8 mouse cellular contexts compared by ENCODE assay signal in the genomic region with DNA sequence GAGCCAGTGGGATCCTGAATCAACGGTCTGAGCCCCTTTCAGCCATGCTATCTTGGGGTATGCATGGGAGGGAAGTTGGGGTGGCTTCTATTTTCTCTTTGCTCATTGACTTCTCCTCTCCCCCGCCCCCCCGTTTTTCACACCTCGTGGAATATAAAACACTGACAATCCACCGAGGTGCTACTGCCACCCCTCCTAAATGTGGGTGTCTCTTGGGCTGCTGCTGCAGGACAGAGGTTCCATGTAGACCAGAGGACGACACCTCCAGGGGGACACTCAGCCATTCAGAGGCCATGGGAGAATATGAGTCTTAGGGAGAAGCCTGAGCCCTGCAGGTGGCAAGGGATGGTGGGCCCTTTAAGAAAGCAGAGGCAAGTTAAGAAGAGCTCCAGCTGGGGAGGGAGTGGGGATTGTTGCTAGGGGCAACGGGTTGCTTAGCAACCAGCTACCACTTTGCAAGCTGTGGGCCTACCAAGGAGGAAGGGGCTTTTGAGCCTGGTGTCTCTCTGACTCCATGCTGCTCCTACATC. TPM values are rescaled to one million over a fixed set of nuclear protein-coding genes. Genes with fewer than 3 reads are reported as not detected.
DNase-seq lines count a peak whose midpoint lies in the region; ATAC-seq lines count a peak whose summit lies in the region.

No protein-coding gene starts in this region.

- H3K4me1 ChIP-seq in embryonic facial prominence, embryonic 14.5 days (ENCODE audit: control insufficient read depth, insufficient read depth, low read length): no peaks in the 10 kb centered on the region
- H3K4me1 ChIP-seq in midbrain, embryonic 16.5 days (ENCODE audit: control insufficient read depth, insufficient read depth, low read length): peaks cover 54% of the 10 kb centered on the region

- peak; percentile 48; the same call in 1 of the 2 replicates for ATAC-seq in embryonic facial prominence, embryonic 14.5 days (ENCODE audit: low read depth)
- ATAC-seq in midbrain, embryonic 16.5 days: peak; percentile 75

- no peak overlapping the region for H3K27ac ChIP-seq in embryonic facial prominence, embryonic 14.5 days (replicated peaks; ENCODE audit: low read depth, low read length)
- peak overlapping the region; percentile 86 for H3K27ac ChIP-seq in midbrain, embryonic 16.5 days (ENCODE audit: low read length)

- H3K9me3 ChIP-seq in embryonic facial prominence, embryonic 14.5 days (ENCODE audit: control insufficient read depth, low read length): no peaks in the 10 kb centered on the region
- H3K9me3 ChIP-seq in midbrain, embryonic 16.5 days (replicated peaks; ENCODE audit: control insufficient read depth, low read length, poor library complexity, severe bottlenecking): no peaks in the 10 kb centered on the region

- DNase-seq in R1 (ENCODE audit: low read depth, low spot score): peak; percentile 88
- peak; percentile 66 for DNase-seq in embryonic facial prominence, embryonic 14.5 days (ENCODE audit: low spot score)
- peak; percentile 74 to 76 for DNase-seq in layer of hippocampus, adult 8-10 months (ENCODE audit: low spot score in 2 of 2)
- DNase-seq in heart, adult 8-10 months (ENCODE audit: low spot score): no peak
- no peak for DNase-seq in gastrocnemius, postnatal 10 days
- no peak for DNase-seq in cerebellum, postnatal 25 days
- DNase-seq in ovary, postnatal 36 days (ENCODE audit: low spot score): no peak

- no peak overlapping the region for H3K9ac ChIP-seq in embryonic facial prominence, embryonic 14.5 days (ENCODE audit: low read depth, low read length)
- H3K9ac ChIP-seq in midbrain, embryonic 16.5 days (ENCODE audit: low read depth, low read length): peak overlapping the region; percentile 45

- no peak overlapping the region for H3K4me3 ChIP-seq in embryonic facial prominence, embryonic 14.5 days (ENCODE audit: low read depth, low read length)
- 0 out of 2 replicates have a peak overlapping the region, but pooled peaks have one; percentile 0 for H3K4me3 ChIP-seq in midbrain, embryonic 16.5 days (ENCODE audit: low read depth, low read length)

- H3K4me2 ChIP-seq in embryonic facial prominence, embryonic 14.5 days (ENCODE audit: low read depth, low read length): no peak overlapping the region
- H3K4me2 ChIP-seq in midbrain, embryonic 16.5 days (ENCODE audit: low read length): peak overlapping the region; percentile 42

- peaks cover 5% of the 10 kb centered on the region for H3K27me3 ChIP-seq in embryonic facial prominence, embryonic 14.5 days (replicated peaks; ENCODE audit: control insufficient read depth, insufficient read depth, low read length)
- H3K27me3 ChIP-seq in midbrain, embryonic 16.5 days (ENCODE audit: control insufficient read depth, insufficient read depth, low read depth, low read length): no peaks in the 10 kb centered on the region

- no peaks in the 10 kb centered on the region for H3K36me3 ChIP-seq in embryonic facial prominence, embryonic 14.5 days (ENCODE audit: control insufficient read depth, insufficient read depth, low read length)
- peaks cover 7% of the 10 kb centered on the region; the same call in 1 of the 2 replicates for H3K36me3 ChIP-seq in midbrain, embryonic 16.5 days (ENCODE audit: control insufficient read depth, insufficient read depth, low read length)

- 38% methylated on average over 7 of the region's 7 CpGs for WGBS in embryonic facial prominence, embryonic 14.5 days
- WGBS in midbrain, embryonic 16.5 days: 20% methylated on average over 7 of the region's 7 CpGs

RNA-seq across cellular contexts. Expression of gene Fcho1, which starts 5.5 kb away (rescaled TPM):
- polyA plus RNA-seq in embryonic facial prominence, embryonic 14.5 days (2014; fragmentation: Nextera tagmentation; extraction: Ambion mirVana): 2.6 and 2.7 TPM in 2 replicates
- 100 to 1,000 TPM in 3 of 4 experiments, 10 to 100 TPM in 1; 92.1 to 120 (median 112) TPM for total RNA-seq in layer of hippocampus, adult 8-10 months (2022)
- 88.4 and 107 TPM in 2 replicates for polyA plus RNA-seq in midbrain, embryonic 16.5 days (2015; fragmentation: Nextera tagmentation; extraction: Ambion mirVana)
- total RNA-seq in heart, adult 8-10 months (2022): 1 to 10 TPM in 1 of 4 experiments, under 1 TPM in 3; 0.14 to 1.5 (median 0.68) TPM
- total RNA-seq in gastrocnemius, postnatal 10 days (2021): 1 to 10 TPM in 1 of 2 experiments, under 1 TPM in 1; 0.26 to 1.2 TPM

RNA-seq across cellular contexts. Expression of gene B3gnt3, which starts 18.4 kb away (rescaled TPM):
- 0.84 and 0.87 TPM in 2 replicates for polyA plus RNA-seq in embryonic facial prominence, embryonic 14.5 days (2014; fragmentation: Nextera tagmentation; extraction: Ambion mirVana)
- under 1 TPM; 0.47 to 0.93 (median 0.56) TPM for total RNA-seq in layer of hippocampus, adult 8-10 months (2022)
- polyA plus RNA-seq in midbrain, embryonic 16.5 days (2015; fragmentation: Nextera tagmentation; extraction: Ambion mirVana): 0.20 and 0.50 TPM in 2 replicates
- 1 to 10 TPM; 4.0 to 6.9 (median 5.3) TPM for total RNA-seq in heart, adult 8-10 months (2022)
- total RNA-seq in gastrocnemius, postnatal 10 days (2021): 1 to 10 TPM; 4.7 to 5.2 TPM

RNA-seq across cellular contexts. Expression of gene Insl3, which starts 31.0 kb away (rescaled TPM):
- polyA plus RNA-seq in embryonic facial prominence, embryonic 14.5 days (2014; fragmentation: Nextera tagmentation; extraction: Ambion mirVana): 1.0 TPM in 1 of 2 replicates, not detected in the other
- total RNA-seq in layer of hippocampus, adult 8-10 months (2022): 1 to 10 TPM; 2.1 to 6.9 (median 2.6) TPM
- polyA plus RNA-seq in midbrain, embryonic 16.5 days (2015; fragmentation: Nextera tagmentation; extraction: Ambion mirVana): 1.4 TPM in 1 of 2 replicates, not detected in the other
- total RNA-seq in heart, adult 8-10 months (2022): 1 to 10 TPM; 2.2 to 4.6 (median 2.5) TPM
- 1 to 10 TPM; 3.1 to 3.7 TPM for total RNA-seq in gastrocnemius, postnatal 10 days (2021)

RNA-seq across cellular contexts. Expression of gene Jak3, which starts 43.9 kb away (rescaled TPM):
- polyA plus RNA-seq in embryonic facial prominence, embryonic 14.5 days (2014; fragmentation: Nextera tagmentation; extraction: Ambion mirVana): 4.8 and 5.2 TPM in 2 replicates
- total RNA-seq in layer of hippocampus, adult 8-10 months (2022): 10 to 100 TPM in 1 of 4 experiments, 1 to 10 TPM in 3; 4.6 to 10.5 (median 7.9) TPM
- polyA plus RNA-seq in midbrain, embryonic 16.5 days (2015; fragmentation: Nextera tagmentation; extraction: Ambion mirVana): 4.7 and 5.4 TPM in 2 replicates
- 10 to 100 TPM in 1 of 4 experiments, 1 to 10 TPM in 3; 6.4 to 10.3 (median 7.6) TPM for total RNA-seq in heart, adult 8-10 months (2022)
- total RNA-seq in gastrocnemius, postnatal 10 days (2021): 1 to 10 TPM; 3.9 to 5.8 TPM

RNA-seq across cellular contexts. Expression of gene Unc13a, which starts 48.4 kb away (rescaled TPM):
- polyA plus RNA-seq in embryonic facial prominence, embryonic 14.5 days (2014; fragmentation: Nextera tagmentation; extraction: Ambion mirVana): 1.1 and 1.4 TPM in 2 replicates
- total RNA-seq in layer of hippocampus, adult 8-10 months (2022): 100 to 1,000 TPM; 219 to 265 (median 239) TPM
- polyA plus RNA-seq in midbrain, embryonic 16.5 days (2015; fragmentation: Nextera tagmentation; extraction: Ambion mirVana): 23.5 and 29.0 TPM in 2 replicates
- 1 to 10 TPM in 1 of 4 experiments, under 1 TPM in 3; 0.49 to 1.4 (median 0.57) TPM for total RNA-seq in heart, adult 8-10 months (2022)
- under 1 TPM; 0.38 to 0.45 TPM for total RNA-seq in gastrocnemius, postnatal 10 days (2021)

Comparison
In these comparisons a context has a peak if more than half of its experiments do, and no peak if none do; other contexts are left out.
1. DNase-seq: peak in R1 (single experiment), embryonic facial prominence, embryonic 14.5 days (single experiment) and layer of hippocampus, adult 8-10 months (2 of 2); none in heart, adult 8-10 months (single experiment), gastrocnemius, postnatal 10 days (single experiment), cerebellum, postnatal 25 days (0 of 2) and ovary, postnatal 36 days (single experiment).
2. RNA of gene Fcho1, which starts 5.5 kb away (total RNA-seq): 92.1 to 120 TPM in layer of hippocampus, adult 8-10 months; 0.26 to 1.2 TPM in gastrocnemius, postnatal 10 days and 0.14 to 1.5 TPM in heart, adult 8-10 months; every median in the first group is over 10 times any median in the second.